Mouse (Mus musculus): ENCODE measurements around the gene Nhsl1.

GRCm38 (mm10) chr10:18409068-18409467, 90.3 kb downstream of the Nhsl1 start:
- TF ChIP-seq CTCF (IDR thresholded peaks at IDR 0.05; ENCODE audit: low read depth, low read length) (no peak), GATA2 (IDR thresholded peaks at IDR 0.05; ENCODE audit: borderline replicate concordance, low read depth, low read length) (no peak), TAL1 (conservative IDR thresholded peaks at IDR 0.05; ENCODE audit: low read depth, low read length) (no peak), GATA1 (IDR thresholded peaks at IDR 0.05; ENCODE audit: borderline replicate concordance, low read length) (no peak), POLR2AphosphoS5 (IDR thresholded peaks at IDR 0.05; ENCODE audit: insufficient replicate concordance, low read depth, low read length) (no peak)
